Mouse (Mus musculus): ENCODE data around the gene Dusp21. TPM values are rescaled to one million over a fixed set of nuclear protein-coding genes. Genes with fewer than 3 reads are reported as not detected.

Gene Dusp21
- polyA plus RNA-seq, 1 experiment from 2014 or later, result not detected

- H3K27me3 ChIP-seq (ENCODE audit: control insufficient read depth, insufficient read depth, low read length), result no peaks in the 10 kb centered on the region
- no peak overlapping the region for H3K4me2 ChIP-seq (ENCODE audit: low read depth, low read length)
- no peak overlapping the region for H3K9ac ChIP-seq (replicated peaks; ENCODE audit: low read length)
- WGBS, result 87% methylated on average over 3 of the region's 3 CpGs
- no peak overlapping the region for H3K4me3 ChIP-seq (ENCODE audit: low read depth, low read length)
- H3K36me3 ChIP-seq (replicated peaks; ENCODE audit: control insufficient read depth, insufficient read depth, low read depth, low read length), result no peaks in the 10 kb centered on the region
- no peaks in the 10 kb centered on the region for H3K4me1 ChIP-seq (ENCODE audit: control insufficient read depth, insufficient read depth, low read length)
- DNase-seq (ENCODE audit: low spot score) (no peak), ATAC-seq (replicated peaks; ENCODE audit: insufficient number of reproducible peaks, low FRiP score, low TSS enrichment, low read depth) (no peak)
- H3K27ac ChIP-seq (replicated peaks; ENCODE audit: low read depth, low read length), result no peak overlapping the region
- H3K9me3 ChIP-seq (replicated peaks; ENCODE audit: control insufficient read depth, low read length), result no peaks in the 10 kb centered on the region
Observed at GRCm38 (mm10) chrX:18166961-18167360, 21.3 kb downstream of the Dusp21 start.

- no peaks in the 10 kb centered on the region for H3K27me3 ChIP-seq (ENCODE audit: control insufficient read depth, insufficient read depth, low read length)
- WGBS, result 100% methylated on average over 1 of the region's 1 CpGs
- no peak for ATAC-seq (replicated peaks; ENCODE audit: insufficient number of reproducible peaks, low FRiP score, low TSS enrichment, low read depth)
Observed at GRCm38 (mm10) chrX:18168940-18169339, 23.3 kb downstream of the Dusp21 start.

GRCm38 (mm10) chrX:18174831-18175230, 29.2 kb downstream of the Dusp21 start:
- ATAC-seq (replicated peaks; ENCODE audit: insufficient number of reproducible peaks, low FRiP score, low TSS enrichment, low read depth) (no peak), DNase-seq (ENCODE audit: low spot score) (no peak)
- H3K4me3 ChIP-seq (ENCODE audit: low read depth, low read length), result no peak overlapping the region
- WGBS, result 43% methylated on average over 4 of the region's 4 CpGs
- H3K4me2 ChIP-seq (ENCODE audit: low read depth, low read length), result no peak overlapping the region
- no peak overlapping the region for H3K9ac ChIP-seq (replicated peaks; ENCODE audit: low read length)
- no peaks in the 10 kb centered on the region for H3K27me3 ChIP-seq (ENCODE audit: control insufficient read depth, insufficient read depth, low read length)
- H3K9me3 ChIP-seq (replicated peaks; ENCODE audit: control insufficient read depth, low read length), result no peaks in the 10 kb centered on the region
- H3K4me1 ChIP-seq (ENCODE audit: control insufficient read depth, insufficient read depth, low read length), result no peaks in the 10 kb centered on the region
- H3K27ac ChIP-seq (replicated peaks; ENCODE audit: low read depth, low read length), result no peak overlapping the region
- H3K36me3 ChIP-seq (replicated peaks; ENCODE audit: control insufficient read depth, insufficient read depth, low read depth, low read length), result no peaks in the 10 kb centered on the region

More at GRCm38 (mm10) chrX:18168940-18169339, 23.3 kb downstream of the Dusp21 start:
- no peak overlapping the region for H3K4me2 ChIP-seq (ENCODE audit: low read depth, low read length)
- no peaks in the 10 kb centered on the region for H3K36me3 ChIP-seq (replicated peaks; ENCODE audit: control insufficient read depth, insufficient read depth, low read depth, low read length)
- H3K4me1 ChIP-seq (ENCODE audit: control insufficient read depth, insufficient read depth, low read length), result no peaks in the 10 kb centered on the region
- no peaks in the 10 kb centered on the region for H3K9me3 ChIP-seq (replicated peaks; ENCODE audit: control insufficient read depth, low read length)
- H3K27ac ChIP-seq (replicated peaks; ENCODE audit: low read depth, low read length), result no peak overlapping the region
- H3K9ac ChIP-seq (replicated peaks; ENCODE audit: low read length), result no peak overlapping the region
- no peak overlapping the region for H3K4me3 ChIP-seq (ENCODE audit: low read depth, low read length)
- DNase-seq (ENCODE audit: low spot score), result peak; percentile 6

GRCm38 (mm10) chrX:18177803-18178202, 32.1 kb downstream of the Dusp21 start:
- no peak overlapping the region for H3K9ac ChIP-seq (replicated peaks; ENCODE audit: low read length)
- no peaks in the 10 kb centered on the region for H3K9me3 ChIP-seq (replicated peaks; ENCODE audit: control insufficient read depth, low read length)
- no peaks in the 10 kb centered on the region for H3K4me1 ChIP-seq (ENCODE audit: control insufficient read depth, insufficient read depth, low read length)
- H3K4me3 ChIP-seq (ENCODE audit: low read depth, low read length), result no peak overlapping the region
- H3K36me3 ChIP-seq (replicated peaks; ENCODE audit: control insufficient read depth, insufficient read depth, low read depth, low read length), result no peaks in the 10 kb centered on the region
- DNase-seq (ENCODE audit: low spot score) (no peak), ATAC-seq (replicated peaks; ENCODE audit: insufficient number of reproducible peaks, low FRiP score, low TSS enrichment, low read depth) (no peak)
- no peak overlapping the region for H3K27ac ChIP-seq (replicated peaks; ENCODE audit: low read depth, low read length)
- H3K4me2 ChIP-seq (ENCODE audit: low read depth, low read length), result no peak overlapping the region
- WGBS, result 89% methylated on average over 4 of the region's 4 CpGs
- no peaks in the 10 kb centered on the region for H3K27me3 ChIP-seq (ENCODE audit: control insufficient read depth, insufficient read depth, low read length)

- no peak overlapping the region for H3K27ac ChIP-seq (replicated peaks; ENCODE audit: low read depth, low read length)
- no peaks in the 10 kb centered on the region for H3K36me3 ChIP-seq (replicated peaks; ENCODE audit: control insufficient read depth, insufficient read depth, low read depth, low read length)
- H3K27me3 ChIP-seq (ENCODE audit: control insufficient read depth, insufficient read depth, low read length), result no peaks in the 10 kb centered on the region
- no peaks in the 10 kb centered on the region for H3K9me3 ChIP-seq (replicated peaks; ENCODE audit: control insufficient read depth, low read length)
- H3K9ac ChIP-seq (replicated peaks; ENCODE audit: low read length), result no peak overlapping the region
- no peak overlapping the region for H3K4me2 ChIP-seq (ENCODE audit: low read depth, low read length)
- H3K4me3 ChIP-seq (ENCODE audit: low read depth, low read length), result no peak overlapping the region
- H3K4me1 ChIP-seq (ENCODE audit: control insufficient read depth, insufficient read depth, low read length), result no peaks in the 10 kb centered on the region
- no peak for ATAC-seq (replicated peaks; ENCODE audit: insufficient number of reproducible peaks, low FRiP score, low TSS enrichment, low read depth)
- 81% methylated on average over 1 of the region's 1 CpGs for WGBS
- DNase-seq (ENCODE audit: low spot score), result no peak
Observed at GRCm38 (mm10) chrX:18179492-18179891, 33.8 kb downstream of the Dusp21 start.

GRCm38 (mm10) chrX:18187203-18187602, 41.5 kb downstream of the Dusp21 start:
- H3K4me2 ChIP-seq (ENCODE audit: low read depth, low read length), result no peak overlapping the region
- no peak overlapping the region for H3K9ac ChIP-seq (replicated peaks; ENCODE audit: low read length)
- no peaks in the 10 kb centered on the region for H3K36me3 ChIP-seq (replicated peaks; ENCODE audit: control insufficient read depth, insufficient read depth, low read depth, low read length)
- H3K4me3 ChIP-seq (ENCODE audit: low read depth, low read length), result no peak overlapping the region
- H3K9me3 ChIP-seq (replicated peaks; ENCODE audit: control insufficient read depth, low read length), result no peaks in the 10 kb centered on the region
- ATAC-seq (replicated peaks; ENCODE audit: insufficient number of reproducible peaks, low FRiP score, low TSS enrichment, low read depth) (no peak), DNase-seq (ENCODE audit: low spot score) (no peak)
- H3K4me1 ChIP-seq (ENCODE audit: control insufficient read depth, insufficient read depth, low read length), result no peaks in the 10 kb centered on the region
- no peaks in the 10 kb centered on the region for H3K27me3 ChIP-seq (ENCODE audit: control insufficient read depth, insufficient read depth, low read length)
- H3K27ac ChIP-seq (replicated peaks; ENCODE audit: low read depth, low read length), result no peak overlapping the region

GRCm38 (mm10) chrX:18188293-18188692, 42.6 kb downstream of the Dusp21 start:
- Histone ChIP-seq H3K36me3 (replicated peaks; ENCODE audit: control insufficient read depth, insufficient read depth, low read depth, low read length) (no peaks in the 10 kb centered on the region), H3K27ac (replicated peaks; ENCODE audit: low read depth, low read length) (no peak overlapping the region), H3K4me1 (ENCODE audit: control insufficient read depth, insufficient read depth, low read length) (no peaks in the 10 kb centered on the region), H3K9ac (replicated peaks; ENCODE audit: low read length) (no peak overlapping the region), H3K27me3 (ENCODE audit: control insufficient read depth, insufficient read depth, low read length) (no peaks in the 10 kb centered on the region), H3K9me3 (replicated peaks; ENCODE audit: control insufficient read depth, low read length) (no peaks in the 10 kb centered on the region), H3K4me3 (ENCODE audit: low read depth, low read length) (no peak overlapping the region), H3K4me2 (ENCODE audit: low read depth, low read length) (no peak overlapping the region)
- 93% methylated on average over 2 of the region's 2 CpGs for WGBS
- no peak for DNase-seq (ENCODE audit: low spot score)
- no peak for ATAC-seq (replicated peaks; ENCODE audit: insufficient number of reproducible peaks, low FRiP score, low TSS enrichment, low read depth)
